Mouse (Mus musculus) left cerebral cortex, postnatal 4 days (tissue): Measurements from ENCODE around the gene Pygo1. TPM values are rescaled to one million over a fixed set of nuclear protein-coding genes. Genes with fewer than 3 reads are reported as not detected.

Source experiments
- DNase-seq: peaks from one replicate; pipeline ENCODE4 v3.0.0-alpha.2; 2022
- intact Hi-C: fragments of 180-260 bp; cut with DNase I; formaldehyde crosslinking; loops from one replicate; pipeline ENCODE4 v1.15.1; 2025
- total RNA-seq, 2 experiments: library from RNA; stranded (reverse); gene quantifications; 2 replicates each; pipeline ENCODE4 v1.2.3; 2021

Pygo1 gene
- total RNA-seq = 10 to 100 TPM; 26.1 to 26.2 TPM

GRCm38 (mm10) chr9:72925021-72925934, at the start of gene Pygo1:
Gene Pygo1, plus strand, starts transcription at chr9:72925645.
- peak; percentile 54 for DNase-seq
- intact Hi-C loops = no loop called here

GRCm38 (mm10) chr9:72875878-72876277, 49.6 kb upstream of the Pygo1 start:
- no peak for DNase-seq
- intact Hi-C loops = no loop called here

GRCm38 (mm10) chr9:72877905-72878304, 47.5 kb upstream of the Pygo1 start:
- no peak for DNase-seq
- intact Hi-C loops = no loop called here

GRCm38 (mm10) chr9:72878656-72879055, 46.8 kb upstream of the Pygo1 start:
- intact Hi-C loops = no loop called here
- DNase-seq = no peak

GRCm38 (mm10) chr9:72879601-72880000, 45.8 kb upstream of the Pygo1 start:
- intact Hi-C loops = no loop called here

GRCm38 (mm10) chr9:72880225-72880960, 45.1 kb upstream of the Pygo1 start:
- no peak for DNase-seq
- intact Hi-C loops = loop anchor here (5.0 kb wide), 1 partner anchor 113 kb away; no protein-coding TSS in a partner anchor

More at GRCm38 (mm10) chr9:72879601-72880000, 45.8 kb upstream of the Pygo1 start:
- DNase-seq = no peak

GRCm38 (mm10) chr9:72881026-72881768, 44.2 kb upstream of the Pygo1 start:
- DNase-seq = peak; percentile 45
- intact Hi-C loops = loop anchor here (5.0 kb wide), 1 partner anchor 114 kb away; no protein-coding TSS in a partner anchor

GRCm38 (mm10) chr9:72883940-72884339, 41.5 kb upstream of the Pygo1 start:
- DNase-seq = peak; percentile 48
- intact Hi-C loops = loop anchor here (5.0 kb wide), 1 partner anchor 117 kb away; no protein-coding TSS in a partner anchor

- intact Hi-C loops = loop anchor here (5.0 kb wide), 1 partner anchor 68 kb away; the partner anchor contains the start of genes Dyx1c1 and Gm44503
- no peak for DNase-seq
Measured at GRCm38 (mm10) chr9:72889777-72890176, 35.7 kb upstream of the Pygo1 start.

GRCm38 (mm10) chr9:72890499-72891085, 34.9 kb upstream of the Pygo1 start:
- intact Hi-C loops = loop anchor here (5.0 kb wide), 1 partner anchor 67 kb away; the partner anchor contains the start of genes Dyx1c1 and Gm44503
- no peak for DNase-seq

GRCm38 (mm10) chr9:72892761-72893160, 32.7 kb upstream of the Pygo1 start:
- intact Hi-C loops = loop anchor here (5.0 kb wide), 1 partner anchor 65 kb away; the partner anchor contains the start of genes Dyx1c1 and Gm44503
- DNase-seq = peak; percentile 44

GRCm38 (mm10) chr9:72894796-72895352, 30.6 kb upstream of the Pygo1 start:
- DNase-seq = no peak
- intact Hi-C loops = loop anchor here (5.0 kb wide), 1 partner anchor 62 kb away; the partner anchor contains the start of genes Dyx1c1 and Gm44503

GRCm38 (mm10) chr9:72902057-72902456, 23.4 kb upstream of the Pygo1 start:
- DNase-seq = no peak
- intact Hi-C loops = no loop called here

- intact Hi-C loops = no loop called here
- DNase-seq = no peak
Measured at GRCm38 (mm10) chr9:72902611-72903010, 22.8 kb upstream of the Pygo1 start.

- peak; percentile 13 for DNase-seq
- intact Hi-C loops = no loop called here
Measured at GRCm38 (mm10) chr9:72906693-72907103, 18.7 kb upstream of the Pygo1 start.

- DNase-seq = no peak
- intact Hi-C loops = no loop called here
Measured at GRCm38 (mm10) chr9:72911381-72911780, 14.1 kb upstream of the Pygo1 start.

- DNase-seq = no peak
- intact Hi-C loops = no loop called here
Measured at GRCm38 (mm10) chr9:72913551-72913950, 11.9 kb upstream of the Pygo1 start.

- intact Hi-C loops = no loop called here
- no peak for DNase-seq
Measured at GRCm38 (mm10) chr9:72915728-72916127, 9.7 kb upstream of the Pygo1 start.

GRCm38 (mm10) chr9:72923068-72923467, 2.4 kb upstream of the Pygo1 start:
- intact Hi-C loops = no loop called here
- no peak for DNase-seq

GRCm38 (mm10) chr9:72925935-72926258, 452 bp downstream of the Pygo1 start:
- intact Hi-C loops = no loop called here
- DNase-seq = no peak
